Mouse (Mus musculus): Measurements from ENCODE around the gene Nat9.

DNA sequence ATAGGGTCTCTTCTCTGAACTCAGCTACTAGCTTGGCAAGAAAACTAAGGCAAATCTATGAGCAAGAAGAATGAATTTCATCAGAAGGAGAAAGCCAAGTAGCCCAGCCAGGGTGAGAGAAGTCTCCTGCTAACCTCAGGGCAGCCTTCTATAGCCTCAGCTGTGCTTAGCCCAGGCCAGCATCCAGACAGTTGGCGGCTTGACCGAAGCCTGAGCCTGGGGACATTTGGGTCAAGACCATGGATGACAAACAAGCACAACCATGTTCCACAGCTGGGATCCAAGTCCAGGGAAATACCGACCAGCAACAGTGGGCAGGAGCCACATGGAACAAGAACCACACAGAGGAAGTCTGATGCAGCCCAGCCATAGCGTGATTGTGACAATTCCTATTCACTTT lies 39.8 kb downstream of the Nat9 start:
- TF ChIP-seq CTCF (IDR thresholded peaks at IDR 0.05; ENCODE audit: borderline replicate concordance, extremely low read depth, insufficient read depth, insufficient read length) (no peak), POLR2A (IDR thresholded peaks at IDR 0.05; ENCODE audit: borderline replicate concordance, extremely low read depth, insufficient read depth, insufficient read length, poor library complexity, severe bottlenecking) (no peak)

Data from brain, embryonic 14.5 days (tissue).